Mouse (Mus musculus) limb, embryonic 14.5 days (tissue): ENCODE results near the gene Tspan18. TPM values are rescaled to one million over a fixed set of nuclear protein-coding genes. Genes with fewer than 3 reads are reported as not detected.

Source experiments
- ATAC-seq: fragments of 200-750 bp; cut with Nextera tagmentation; 2 replicates; pipeline ENCODE4 v1.8.0; 2017; ENCODE audit warnings: low read depth, moderate number of reproducible peaks, moderate TSS enrichment; ENCODE audit not compliant: low FRiP score
- DNase-seq: peaks from one replicate; pipeline ENCODE4 v3.0.0-alpha.2; 2015; ENCODE audit warnings: low spot score
- H3K27ac ChIP-seq: fragments of 300-500 bp; sonication (generic); replicated peaks from 2 replicates; pipeline ENCODE4 v1.5.1; 2014; ENCODE audit warnings: low read depth, mild to moderate bottlenecking, low read length, moderate library complexity, mixed read lengths
- H3K27me3 ChIP-seq: fragments of 300-500 bp; sonication (generic); 2 replicates; pipeline ENCODE4 v1.6.1; 2014; ENCODE audit warnings: low read length, mixed read lengths; ENCODE audit not compliant: control insufficient read depth, insufficient read depth
- H3K36me3 ChIP-seq: fragments of 300-500 bp; sonication (generic); 2 replicates; pipeline ENCODE4 v1.6.1; 2014; ENCODE audit warnings: mild to moderate bottlenecking, low read length, moderate library complexity, mixed read lengths; ENCODE audit not compliant: control insufficient read depth, insufficient read depth
- H3K4me1 ChIP-seq: fragments of 300-500 bp; sonication (generic); 2 replicates; pipeline ENCODE4 v1.6.1; 2014; ENCODE audit warnings: antibody characterized with exemption, low read length, mixed read lengths; ENCODE audit not compliant: control insufficient read depth, insufficient read depth
- H3K4me2 ChIP-seq: fragments of 300-500 bp; sonication (generic); replicated peaks from 2 replicates; pipeline ENCODE4 v1.6.1; 2014; ENCODE audit warnings: low read depth, mild to moderate bottlenecking, low read length, moderate library complexity; ENCODE audit not compliant: severe bottlenecking
- H3K4me3 ChIP-seq: fragments of 300-500 bp; sonication (generic); replicated peaks from 2 replicates; pipeline ENCODE4 v1.5.1; 2014; ENCODE audit warnings: low read length
- H3K9ac ChIP-seq: fragments of 300-500 bp; sonication (generic); 2 replicates; pipeline ENCODE4 v1.6.1; 2014; ENCODE audit warnings: mild to moderate bottlenecking, low read depth, low read length, moderate library complexity; ENCODE audit not compliant: severe bottlenecking
- H3K9me3 ChIP-seq: fragments of 300-500 bp; sonication (generic); 2 replicates; pipeline ENCODE4 v1.6.1; 2016; ENCODE audit warnings: low read length; ENCODE audit not compliant: control insufficient read depth
- POLR2A ChIP-seq: fragments of 200-500 bp; IDR thresholded peaks from 2 replicates; pipeline ENCODE4 v1.8.0; 2012; ENCODE audit warnings: inconsistent platforms, mild to moderate bottlenecking, moderate library complexity, borderline replicate concordance; ENCODE audit not compliant: insufficient read depth, insufficient read length; ENCODE audit errors: extremely low read depth
- WGBS: fragments of 180-500 bp; shearing (Covaris S2); extraction: QIAGEN DNeasy Blood & Tissue Kit; methylation state at CpG from one replicate; pipeline ENCODE4 v1.1.7; 2014; 5-methylcytosine and 5-hydroxymethylcytosine counted together
- polyA plus RNA-seq, 2 experiments: library from polyadenylated mRNA; depleted of rRNA in 1 of 2; stranded (reverse) in 1 of 2; unstranded in 1 of 2; fragments of >200 nt; fragmentation: Nextera tagmentation in 1 of 2; extraction: Ambion mirVana in 1 of 2; gene quantifications; 2 replicates each; pipeline versions ENCODE4 v1.2.1 to v1.2.3; 2012 to 2014

Gene Tspan18
- polyA plus RNA-seq, 2 experiments, result 24.5 to 34.5 TPM

DNA sequence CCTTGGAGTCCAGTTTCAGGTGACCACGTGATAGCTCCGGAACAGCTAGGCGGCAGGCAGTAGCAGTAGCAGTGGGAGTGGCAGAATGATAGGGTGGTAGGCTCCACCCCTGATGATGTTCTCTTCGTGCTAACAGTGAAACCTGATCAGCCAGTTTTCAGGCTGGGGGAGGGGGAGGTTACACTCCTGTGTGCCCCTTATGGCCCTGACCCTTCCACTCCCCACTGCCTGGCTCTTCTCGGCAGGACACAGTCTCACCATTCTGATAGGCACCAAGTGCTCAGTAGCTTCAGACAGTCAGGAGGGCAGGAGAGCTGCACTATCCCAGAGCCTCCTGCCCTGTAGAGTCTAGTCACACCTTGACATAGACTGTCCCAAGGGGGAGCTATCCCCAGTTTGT, 27.1 kb upstream of the Tspan18 start:
- H3K36me3 ChIP-seq, result no peaks in the 10 kb centered on the region
- peaks cover 7% of the 10 kb centered on the region; the same call in 1 of the 2 replicates for H3K4me1 ChIP-seq
- no peaks in the 10 kb centered on the region for H3K9me3 ChIP-seq
- no peak overlapping the region for H3K4me3 ChIP-seq
- no peaks in the 10 kb centered on the region for H3K27me3 ChIP-seq
- H3K9ac ChIP-seq, result no peak overlapping the region
- no peak for ATAC-seq
- no peak for TF ChIP-seq POLR2A
- WGBS, result 17% methylated on average over 5 of the region's 5 CpGs
- DNase-seq, result no peak
- H3K4me2 ChIP-seq, result no peak overlapping the region
- no peak overlapping the region for H3K27ac ChIP-seq

DNA sequence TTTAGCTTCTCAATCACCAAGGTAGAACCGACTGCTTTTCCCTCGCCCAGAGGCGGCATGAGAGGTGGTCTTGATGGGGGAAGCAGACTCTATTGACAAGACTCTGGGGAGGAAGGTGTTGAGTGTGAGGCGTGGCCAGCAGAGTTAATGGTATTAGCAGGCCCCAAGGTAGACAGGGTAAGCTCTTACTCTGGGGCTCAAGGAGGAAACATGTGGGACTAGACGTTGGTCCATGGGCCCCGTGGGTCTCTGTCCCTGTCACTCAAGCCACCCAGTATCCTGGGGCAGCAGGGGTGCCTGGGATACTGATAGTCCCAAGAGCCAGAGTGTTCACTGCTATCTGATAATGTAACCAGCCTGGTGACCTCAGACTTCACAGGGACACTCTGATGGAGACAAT, 26.0 kb upstream of the Tspan18 start:
- H3K27ac ChIP-seq, result no peak overlapping the region

DNA sequence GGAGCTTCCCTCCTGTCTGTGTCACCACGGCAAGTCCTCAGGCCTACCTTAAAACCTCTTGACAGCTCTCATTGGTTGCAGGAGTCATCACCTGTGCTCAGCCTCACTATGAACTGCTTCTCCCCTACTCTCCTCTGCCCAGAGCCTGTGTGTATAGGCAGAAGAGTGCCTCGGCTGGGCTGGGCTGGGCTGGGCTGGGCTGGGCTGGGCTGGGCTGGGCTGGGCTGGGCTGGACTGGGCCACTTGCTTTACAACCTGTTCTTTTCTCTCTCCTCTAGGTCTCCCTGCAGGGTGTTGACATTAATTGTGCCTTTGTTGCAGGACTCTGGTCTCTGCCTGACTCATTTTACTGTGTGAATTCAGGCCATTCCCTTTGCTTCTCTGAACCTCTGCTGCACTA, 23.1 kb upstream of the Tspan18 start:
- DNase-seq (no peak), ATAC-seq (no peak)
- H3K27ac ChIP-seq, result no peak overlapping the region
- H3K4me3 ChIP-seq, result no peak overlapping the region
- H3K36me3 ChIP-seq, result no peaks in the 10 kb centered on the region
- no peak for TF ChIP-seq POLR2A
- H3K4me2 ChIP-seq, result no peak overlapping the region
- WGBS, result 41% methylated on average over 2 of the region's 2 CpGs
- no peaks in the 10 kb centered on the region for H3K9me3 ChIP-seq
- no peaks in the 10 kb centered on the region; the same call in 1 of the 2 replicates for H3K4me1 ChIP-seq
- no peak overlapping the region for H3K9ac ChIP-seq
- no peaks in the 10 kb centered on the region for H3K27me3 ChIP-seq

More for the DNA sequence above, 26.0 kb upstream of the Tspan18 start:
- 50% methylated on average over 6 of the region's 6 CpGs for WGBS
- Histone ChIP-seq H3K27me3 (no peaks in the 10 kb centered on the region), H3K4me2 (no peak overlapping the region), H3K4me3 (no peak overlapping the region), H3K9me3 (no peaks in the 10 kb centered on the region), H3K4me1 (peaks cover 3% of the 10 kb centered on the region; the same call in 1 of the 2 replicates), H3K36me3 (no peaks in the 10 kb centered on the region), H3K9ac (no peak overlapping the region)
- ATAC-seq (peak; percentile 44; the same call in 1 of the 2 replicates), DNase-seq (no peak)
- TF ChIP-seq POLR2A, result no peak

DNA sequence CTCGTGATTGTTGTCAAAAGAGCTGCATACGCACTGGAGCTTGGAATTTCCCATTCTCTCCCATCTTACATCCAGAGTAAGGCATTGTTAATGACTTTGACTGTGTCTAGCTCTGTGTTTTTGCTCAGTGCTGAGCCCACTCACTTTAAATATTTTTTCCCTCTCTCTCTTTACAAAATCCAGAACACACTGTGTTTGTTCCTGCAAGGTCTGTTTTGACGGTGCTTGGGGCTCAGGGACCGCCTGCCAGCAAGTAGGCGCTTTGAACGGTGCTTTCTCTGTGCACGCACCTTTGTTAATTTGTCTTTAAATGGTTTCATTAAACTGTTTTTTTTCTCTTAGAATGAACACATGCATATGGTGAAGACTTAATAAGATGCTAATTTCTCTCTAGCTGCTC, 21.5 kb upstream of the Tspan18 start:
- no peaks in the 10 kb centered on the region for H3K9me3 ChIP-seq
- H3K4me3 ChIP-seq, result no peak overlapping the region
- H3K36me3 ChIP-seq, result no peaks in the 10 kb centered on the region
- no peak overlapping the region for H3K27ac ChIP-seq
- H3K27me3 ChIP-seq, result no peaks in the 10 kb centered on the region
- no peak for TF ChIP-seq POLR2A
- H3K9ac ChIP-seq, result no peak overlapping the region
- no peak for DNase-seq
- 48% methylated on average over 7 of the region's 7 CpGs for WGBS
- no peak overlapping the region for H3K4me2 ChIP-seq
- ATAC-seq, result no peak
- no peaks in the 10 kb centered on the region for H3K4me1 ChIP-seq

DNA sequence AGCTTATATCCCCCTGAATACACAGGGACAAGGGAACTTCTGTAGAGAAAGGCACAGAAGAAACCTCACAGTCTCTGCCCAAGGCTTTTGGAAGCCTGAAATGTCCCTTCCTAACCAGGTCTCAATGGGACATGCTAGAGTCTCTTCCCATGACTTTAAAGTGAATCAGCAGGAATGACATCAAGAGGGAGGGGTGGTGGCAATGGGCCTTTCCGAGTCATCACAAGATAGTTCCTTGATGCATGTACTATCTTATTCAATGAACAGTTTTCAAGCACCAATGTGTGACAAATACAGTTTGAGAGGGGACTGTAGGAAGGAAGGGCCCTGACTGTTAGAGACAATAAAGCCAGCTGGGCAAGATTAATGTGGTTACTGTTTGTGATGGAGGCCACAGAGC, 20.3 kb upstream of the Tspan18 start:
- Histone ChIP-seq H3K27me3 (no peaks in the 10 kb centered on the region), H3K4me2 (no peak overlapping the region), H3K4me3 (no peak overlapping the region), H3K9me3 (no peaks in the 10 kb centered on the region), H3K9ac (no peak overlapping the region), H3K27ac (no peak overlapping the region), H3K4me1 (no peaks in the 10 kb centered on the region), H3K36me3 (no peaks in the 10 kb centered on the region)
- 90% methylated on average over 1 of the region's 1 CpGs for whole genome bisulfite sequencing
- ATAC-seq (no peak), DNase-seq (no peak)
- TF ChIP-seq POLR2A, result no peak

DNA sequence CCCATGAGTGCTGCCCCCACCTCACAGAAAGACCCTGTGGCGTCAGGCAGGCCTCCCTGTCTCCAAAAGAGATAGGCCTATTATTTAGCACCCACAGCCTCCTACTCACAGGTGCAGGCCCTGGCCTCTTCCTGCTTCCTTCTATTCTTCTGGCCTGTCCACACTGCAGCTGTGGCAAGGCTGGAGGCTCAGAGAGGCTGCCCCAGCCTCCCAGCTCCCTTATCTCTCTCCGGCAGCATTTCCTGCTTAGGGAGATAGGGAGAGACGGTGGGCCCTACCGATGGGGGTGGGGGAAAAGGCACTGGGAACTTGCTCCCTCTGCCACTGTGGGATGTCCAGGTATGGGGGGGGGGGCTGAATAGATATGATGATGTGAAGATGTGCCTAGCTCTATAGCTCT, 19.4 kb upstream of the Tspan18 start:
- H3K9me3 ChIP-seq, result no peaks in the 10 kb centered on the region
- H3K27ac ChIP-seq, result no peak overlapping the region
- no peak for TF ChIP-seq POLR2A
- H3K4me2 ChIP-seq, result no peak overlapping the region
- DNase-seq, result no peak
- ATAC-seq, result no peak
- 91% methylated on average over 4 of the region's 4 CpGs for WGBS
- H3K27me3 ChIP-seq, result no peaks in the 10 kb centered on the region
- no peaks in the 10 kb centered on the region for H3K4me1 ChIP-seq
- no peaks in the 10 kb centered on the region for H3K36me3 ChIP-seq
- no peak overlapping the region for H3K9ac ChIP-seq
- no peak overlapping the region for H3K4me3 ChIP-seq
